Mouse (Mus musculus): ENCODE measurements at regions not wholly inside any gene's neighbourhood (a gene's known extent, or its start where the extent isn't known, plus 50 kb on each side); places are given as distances from the start of the nearest gene placed in this dataset.

DNA sequence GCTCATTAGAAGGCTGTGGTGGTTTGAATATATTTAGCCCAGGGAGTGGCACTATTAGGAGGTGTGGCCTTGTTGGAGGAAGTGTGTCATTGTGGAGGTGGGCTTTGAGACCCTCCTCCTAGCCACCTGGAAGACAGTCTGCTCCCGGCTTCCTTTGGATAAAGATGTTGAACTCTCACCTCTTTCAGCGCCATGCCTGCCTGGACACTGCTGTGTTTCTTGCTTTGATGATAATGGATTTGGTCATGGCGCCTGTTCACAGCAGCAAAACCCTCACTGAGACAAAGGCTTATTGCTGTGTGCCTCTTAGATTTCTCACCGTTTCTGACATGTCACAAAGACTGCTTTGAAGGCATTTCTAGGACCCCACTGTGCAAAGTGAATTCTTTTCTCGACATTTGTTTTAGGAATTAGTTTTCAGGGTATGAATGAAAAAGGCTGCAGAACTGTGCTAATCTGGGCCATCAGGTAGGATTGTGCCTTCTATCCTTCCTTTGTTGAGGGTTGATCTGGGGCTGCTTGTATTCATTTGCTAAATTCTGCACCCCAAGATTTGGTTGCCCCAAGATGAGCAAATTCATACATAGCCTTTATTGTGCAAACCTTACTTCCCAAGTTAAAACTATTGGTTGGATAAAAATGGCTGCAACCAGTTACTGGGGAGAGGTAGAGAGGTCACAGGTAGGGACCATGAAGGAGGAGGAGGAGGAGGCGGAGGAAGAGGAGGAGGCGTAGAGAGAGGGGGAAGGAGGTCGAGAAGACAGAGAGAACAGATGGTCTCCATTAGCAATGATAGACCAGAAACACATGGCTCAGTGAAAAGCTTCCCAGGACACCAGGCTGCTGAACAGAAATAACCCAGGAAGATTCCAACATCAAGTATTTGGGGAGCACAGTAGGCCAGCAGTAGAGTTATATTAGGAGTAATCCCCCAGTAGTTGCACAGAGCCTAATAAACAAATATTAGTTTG is 93.2 kb downstream of the Slc4a3 start:
- Histone ChIP-seq H3K4me1 (ENCODE audit: control insufficient read depth, insufficient read depth, insufficient read length, low read length) (no peaks in the 10 kb centered on the region), H3K27ac (ENCODE audit: insufficient read depth, low read depth, low read length) (no peak overlapping the region), H3K36me3 (ENCODE audit: control insufficient read depth, insufficient read depth, low read length) (no peaks in the 10 kb centered on the region), H3K4me3 (ENCODE audit: low read depth, low read length) (no peak overlapping the region), H3K27me3 (ENCODE audit: control insufficient read depth, insufficient read depth, low read length) (no peaks in the 10 kb centered on the region)
- WGBS: 81% methylated on average over 8 of the region's 8 CpGs
- no peak for TF ChIP-seq POLR2A (IDR thresholded peaks at IDR 0.05; ENCODE audit: low read depth, low read length)

DNA sequence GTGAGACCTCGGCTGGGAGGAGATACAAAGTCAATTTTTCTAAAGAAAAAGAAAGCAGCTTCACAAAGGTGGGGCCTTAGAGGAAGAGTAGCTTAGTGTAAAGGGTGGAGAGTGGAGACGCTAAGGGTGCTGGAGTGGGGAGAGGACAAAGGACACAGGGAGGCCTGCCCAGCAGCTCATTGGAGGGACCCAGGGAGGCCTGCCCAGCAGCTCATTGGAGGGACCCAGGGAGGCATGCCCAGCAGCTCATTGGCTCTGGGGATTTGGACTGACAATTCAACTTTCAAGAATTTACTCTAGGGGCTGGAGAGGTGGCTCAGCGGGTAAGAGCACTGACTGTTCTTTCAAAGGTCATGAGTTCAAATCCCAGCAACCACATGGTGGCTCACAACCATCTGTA is 96.4 kb downstream of the Slc4a3 start:
- no peak overlapping the region for H3K4me3 ChIP-seq (ENCODE audit: low read depth, low read length)
- peaks cover 2% of the 10 kb centered on the region; the same call in 1 of the 2 replicates for H3K4me1 ChIP-seq (ENCODE audit: control insufficient read depth, insufficient read depth, insufficient read length, low read length)
- no peaks in the 10 kb centered on the region for H3K36me3 ChIP-seq (ENCODE audit: control insufficient read depth, insufficient read depth, low read length)
- no peaks in the 10 kb centered on the region for H3K27me3 ChIP-seq (ENCODE audit: control insufficient read depth, insufficient read depth, low read length)
- no peak overlapping the region for H3K27ac ChIP-seq (ENCODE audit: insufficient read depth, low read depth, low read length)
- WGBS: 60% methylated on average over 3 of the region's 3 CpGs
- TF ChIP-seq CTCF (IDR thresholded peaks at IDR 0.05; ENCODE audit: extremely low read depth, insufficient read length, insufficient replicate concordance, low read depth, low read length) (no peak), POLR2A (IDR thresholded peaks at IDR 0.05; ENCODE audit: low read depth, low read length) (no peak)

DNA sequence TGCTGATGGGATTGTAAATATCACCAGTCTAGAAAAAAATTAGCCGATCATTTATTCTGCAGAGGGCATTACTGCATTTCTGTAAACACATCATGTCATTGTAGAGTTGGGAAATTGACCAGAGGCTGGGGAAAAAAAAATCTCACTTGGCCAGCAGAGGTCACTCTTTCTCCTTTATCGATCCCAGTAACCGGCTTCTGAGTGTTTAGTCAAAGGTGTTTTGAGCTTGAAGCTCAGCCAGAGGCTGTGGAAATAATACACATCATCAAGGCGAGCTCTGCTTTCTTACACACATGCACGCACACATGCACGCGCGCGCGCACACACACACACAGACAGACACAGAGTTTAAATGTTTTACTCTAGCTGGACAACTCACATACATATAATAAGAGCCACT is 106.5 kb downstream of the Slc4a3 start:
- WGBS: 16% methylated on average over 10 of the region's 10 CpGs
- no peak for TF ChIP-seq POLR2A (IDR thresholded peaks at IDR 0.05; ENCODE audit: low read depth, low read length)
- TF ChIP-seq CTCF (IDR thresholded peaks at IDR 0.05; ENCODE audit: extremely low read depth, insufficient read length, insufficient replicate concordance, low read depth, low read length): no peak
- H3K27ac ChIP-seq (ENCODE audit: insufficient read depth, low read depth, low read length): no peak overlapping the region
- no peaks in the 10 kb centered on the region for H3K4me1 ChIP-seq (ENCODE audit: control insufficient read depth, insufficient read depth, insufficient read length, low read length)
- H3K4me3 ChIP-seq (ENCODE audit: low read depth, low read length): no peak overlapping the region
- no peaks in the 10 kb centered on the region for H3K27me3 ChIP-seq (ENCODE audit: control insufficient read depth, insufficient read depth, low read length)
- H3K36me3 ChIP-seq (ENCODE audit: control insufficient read depth, insufficient read depth, low read length): no peaks in the 10 kb centered on the region

DNA sequence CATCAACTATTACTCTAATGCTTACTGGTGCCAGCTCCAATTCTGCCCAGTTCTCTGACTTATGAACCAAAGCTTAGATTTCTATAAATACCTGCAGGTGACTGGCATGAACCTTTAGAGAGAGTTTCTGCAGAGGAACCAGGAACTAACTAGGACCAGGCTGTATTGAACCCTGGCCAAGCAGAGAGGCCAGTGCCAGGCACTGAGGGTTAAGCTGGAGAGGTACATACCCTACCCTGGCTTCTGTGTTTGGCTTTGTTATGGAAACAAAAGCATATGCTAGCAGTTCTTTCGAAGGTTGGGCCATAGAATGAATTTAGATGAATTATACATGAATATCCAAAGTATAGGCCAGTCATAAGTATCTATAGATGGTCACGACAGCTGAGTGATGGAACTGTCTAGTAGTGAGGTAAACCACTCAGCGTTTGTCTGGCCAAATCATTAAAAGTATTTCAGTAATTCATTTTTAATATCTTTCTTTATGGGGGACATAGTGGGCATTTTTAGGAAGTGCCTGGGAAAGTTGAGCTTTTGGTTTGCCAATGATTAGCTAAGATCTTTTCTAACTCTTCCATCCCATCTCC is 107.0 kb downstream of the Slc4a3 start:
- Histone ChIP-seq H3K4me3 (ENCODE audit: low read depth, low read length) (no peak overlapping the region), H3K36me3 (ENCODE audit: control insufficient read depth, insufficient read depth, low read length) (no peaks in the 10 kb centered on the region), H3K27ac (ENCODE audit: insufficient read depth, low read depth, low read length) (no peak overlapping the region), H3K4me1 (ENCODE audit: control insufficient read depth, insufficient read depth, insufficient read length, low read length) (no peaks in the 10 kb centered on the region), H3K27me3 (ENCODE audit: control insufficient read depth, insufficient read depth, low read length) (no peaks in the 10 kb centered on the region)
- no peak for TF ChIP-seq POLR2A (IDR thresholded peaks at IDR 0.05; ENCODE audit: low read depth, low read length)
- no peak for TF ChIP-seq CTCF (IDR thresholded peaks at IDR 0.05; ENCODE audit: extremely low read depth, insufficient read length, insufficient replicate concordance, low read depth, low read length)
- 63% methylated on average over 3 of the region's 3 CpGs for WGBS

- TF ChIP-seq CTCF (IDR thresholded peaks at IDR 0.05; ENCODE audit: extremely low read depth, insufficient read length, insufficient replicate concordance, low read depth, low read length) (peak; percentile 88; the same call in 1 of the 2 replicates), POLR2A (IDR thresholded peaks at IDR 0.05; ENCODE audit: low read depth, low read length) (no peak)
- 8% methylated on average over 9 of the region's 9 CpGs for WGBS
- Histone ChIP-seq H3K36me3 (ENCODE audit: control insufficient read depth, insufficient read depth, low read length) (no peaks in the 10 kb centered on the region), H3K4me1 (ENCODE audit: control insufficient read depth, insufficient read depth, insufficient read length, low read length) (no peaks in the 10 kb centered on the region), H3K4me3 (ENCODE audit: low read depth, low read length) (peak overlapping the region; percentile 9; the same call in 1 of the 2 replicates), H3K27ac (ENCODE audit: insufficient read depth, low read depth, low read length) (no peak overlapping the region), H3K27me3 (ENCODE audit: control insufficient read depth, insufficient read depth, low read length) (no peaks in the 10 kb centered on the region)
Observed at GRCm38 (mm10) chr1:75653671-75654076, 107.6 kb downstream of the Slc4a3 start.

GRCm38 (mm10) chr1:75656592-75656991 is 110.5 kb downstream of the Slc4a3 start:
- WGBS: 76% methylated on average over 4 of the region's 4 CpGs
- TF ChIP-seq POLR2A (IDR thresholded peaks at IDR 0.05; ENCODE audit: low read depth, low read length) (no peak), CTCF (IDR thresholded peaks at IDR 0.05; ENCODE audit: extremely low read depth, insufficient read length, insufficient replicate concordance, low read depth, low read length) (no peak)
- Histone ChIP-seq H3K36me3 (ENCODE audit: control insufficient read depth, insufficient read depth, low read length) (no peaks in the 10 kb centered on the region), H3K27ac (ENCODE audit: insufficient read depth, low read depth, low read length) (no peak overlapping the region), H3K27me3 (ENCODE audit: control insufficient read depth, insufficient read depth, low read length) (no peaks in the 10 kb centered on the region), H3K4me1 (ENCODE audit: control insufficient read depth, insufficient read depth, insufficient read length, low read length) (no peaks in the 10 kb centered on the region), H3K4me3 (ENCODE audit: low read depth, low read length) (no peak overlapping the region)

DNA sequence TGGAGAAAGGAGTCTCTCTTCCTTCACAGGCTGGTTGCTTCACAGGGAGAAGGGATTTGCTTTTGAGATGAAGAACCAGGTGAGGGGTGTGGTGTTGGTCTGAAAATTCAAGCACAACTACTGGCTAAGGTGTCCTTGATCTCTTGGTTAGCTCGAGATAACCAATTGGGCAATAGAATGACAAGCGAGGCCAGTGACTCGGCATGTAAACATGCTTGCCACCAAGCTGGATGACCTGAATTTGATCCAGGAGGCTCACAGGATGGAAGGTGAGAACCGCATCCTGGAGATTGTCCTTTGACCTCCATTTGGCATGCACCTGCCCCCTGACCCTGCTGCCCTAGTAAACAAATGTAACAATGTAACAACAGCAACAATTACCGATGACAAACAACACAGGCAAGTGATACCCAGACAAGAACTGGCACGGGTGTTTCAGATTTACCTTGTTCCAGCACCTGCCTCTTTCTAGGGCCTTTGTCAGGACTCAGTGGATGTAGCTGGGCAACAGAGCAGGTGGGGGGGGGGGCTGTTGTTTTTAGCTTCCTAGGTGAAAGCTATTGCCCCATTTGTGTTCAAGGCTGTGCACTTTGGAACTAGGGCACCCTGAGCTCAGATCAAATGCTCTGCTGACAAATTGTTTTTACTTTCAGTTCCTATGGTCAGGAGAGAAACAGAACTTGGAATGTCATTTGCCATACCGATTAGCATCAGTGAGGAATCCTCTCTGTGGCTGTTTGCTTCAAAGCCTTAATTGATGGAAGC is 114.5 kb downstream of the Slc4a3 start:
- Histone ChIP-seq H3K4me3 (ENCODE audit: low read depth, low read length) (no peak overlapping the region), H3K27ac (ENCODE audit: insufficient read depth, low read depth, low read length) (no peak overlapping the region), H3K27me3 (ENCODE audit: control insufficient read depth, insufficient read depth, low read length) (no peaks in the 10 kb centered on the region), H3K4me1 (ENCODE audit: control insufficient read depth, insufficient read depth, insufficient read length, low read length) (no peaks in the 10 kb centered on the region), H3K36me3 (ENCODE audit: control insufficient read depth, insufficient read depth, low read length) (no peaks in the 10 kb centered on the region)
- WGBS: 47% methylated on average over 7 of the region's 7 CpGs
- TF ChIP-seq POLR2A (IDR thresholded peaks at IDR 0.05; ENCODE audit: low read depth, low read length): no peak
